Mouse (Mus musculus) urinary bladder, adult 2 months (tissue): ENCODE data around the gene Zkscan3. TPM values are rescaled to one million over a fixed set of nuclear protein-coding genes. Genes with fewer than 3 reads are reported as not detected.

Source experiments
- DNase-seq: peaks from one replicate; pipeline ENCODE4 v3.0.0; 2022; ENCODE audit warnings: low spot score
- polyA plus RNA-seq: library from polyadenylated mRNA; depleted of rRNA; stranded (reverse); fragments of >200 nt; gene quantifications from 2 replicates; pipeline ENCODE4 v1.2.3, GENCODE M21; 2012; rRNA removed

Gene Zkscan3
- polyA plus RNA-seq, result 56.6 and 76.3 TPM in 2 replicates

GRCm38 (mm10) chr13:21402287-21402846 is at the start of gene Zkscan3:
Zkscan3 (minus strand) TSS chr13:21402755.
- peak; percentile 75 for DNase-seq

DNA sequence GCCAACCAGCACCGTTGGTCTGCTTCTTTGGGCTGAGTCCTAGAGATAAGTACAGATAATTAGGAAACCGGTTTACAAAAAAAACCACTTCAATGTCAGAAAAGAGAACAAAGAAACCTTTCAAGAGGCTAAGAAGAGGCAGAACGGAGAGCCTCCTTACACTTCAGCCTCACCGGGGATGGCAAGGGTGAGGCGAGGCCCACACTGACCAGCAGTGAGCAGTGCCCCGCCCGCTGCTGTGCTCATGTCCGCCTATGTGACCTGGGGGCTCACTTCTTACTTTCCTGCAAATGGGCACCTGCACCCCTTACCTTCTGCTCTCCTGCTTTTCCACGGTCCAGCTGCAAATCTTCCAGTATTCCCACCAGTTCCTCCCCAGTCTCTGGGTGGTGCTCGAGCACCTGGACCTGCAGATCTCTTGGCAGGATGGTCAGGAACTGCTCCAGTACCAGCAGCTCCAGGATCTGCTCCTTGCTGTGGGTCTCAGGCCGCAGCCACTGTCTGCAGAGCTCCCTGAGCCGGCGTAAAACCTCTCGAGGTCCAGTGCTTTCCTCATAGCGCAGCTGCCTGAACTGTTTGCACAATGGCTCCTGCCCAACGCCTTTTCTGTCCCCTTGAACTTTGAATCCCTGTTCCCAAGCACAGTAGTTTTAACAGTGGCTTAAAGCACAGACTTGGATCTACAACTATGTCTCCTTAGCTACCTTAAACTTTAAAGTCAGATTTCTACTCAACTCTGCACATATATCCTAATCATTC is 45.5 kb upstream of the Zkscan3 start:
- no peak for DNase-seq

DNA sequence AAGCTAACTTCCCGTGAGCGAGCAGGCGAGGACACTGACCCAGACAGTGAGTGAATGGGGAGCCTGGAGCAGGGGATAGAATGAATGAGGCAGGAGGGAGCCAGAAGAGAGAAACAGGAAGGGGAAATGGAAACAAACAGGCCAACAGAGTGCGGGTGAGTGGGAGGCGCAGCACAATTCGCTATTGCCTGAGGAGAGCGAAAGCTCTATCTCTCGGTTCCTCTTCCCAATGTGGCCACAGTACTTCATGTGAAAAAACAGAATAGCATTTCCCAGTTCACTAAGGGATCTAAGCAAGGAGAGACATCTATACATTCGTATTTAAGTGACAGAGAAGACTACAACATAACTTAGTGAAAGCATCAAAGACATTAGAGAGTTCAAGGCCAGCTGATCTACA is 44.2 kb upstream of the Zkscan3 start:
- DNase-seq, result no peak

- no peak for DNase-seq
These were observed 38.6 kb upstream of the Zkscan3 start for GRCm38 (mm10) chr13:21441207-21441572.

DNA sequence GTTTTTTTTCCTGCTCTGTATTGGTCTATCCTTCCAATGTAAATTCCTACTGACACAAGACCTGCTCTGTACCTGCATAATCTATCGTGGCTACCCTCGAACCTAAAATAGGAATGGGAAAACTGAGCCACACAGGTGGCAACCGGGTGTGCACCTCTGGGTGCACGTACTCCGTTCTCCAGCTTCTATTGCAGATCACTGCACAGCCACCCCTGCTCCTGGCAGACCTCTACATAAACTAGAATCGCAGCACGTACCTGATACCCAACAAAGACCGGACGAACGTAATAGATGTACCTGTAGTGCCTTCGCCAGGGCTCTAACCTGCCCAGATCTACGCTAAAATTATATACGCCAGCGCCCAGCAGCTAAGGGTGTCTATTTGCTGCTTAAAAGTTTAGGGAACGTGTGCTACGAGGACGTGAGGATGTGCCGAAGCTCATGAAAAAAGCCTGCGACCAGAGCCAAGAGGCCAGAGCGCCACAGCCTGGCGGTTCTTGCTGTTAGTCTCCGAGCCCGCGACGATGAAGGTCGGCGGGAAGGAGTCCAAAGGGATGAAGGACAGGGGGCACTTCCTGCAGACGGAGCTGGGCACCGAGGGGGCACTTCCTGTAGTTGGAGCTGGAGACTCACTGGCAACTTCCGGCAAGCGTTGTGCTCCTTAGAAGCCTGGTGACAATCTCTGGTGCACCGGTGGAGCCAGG is 38.1 kb upstream of the Zkscan3 start, which contains the start of gene Pgbd1:
TSS of gene Pgbd1 (minus strand) at position 556 of the 704 bp plus-strand sequence.
- peak; percentile 38 for DNase-seq

GRCm38 (mm10) chr13:21435476-21435875 is 32.9 kb upstream of the Zkscan3 start:
- no peak for DNase-seq

DNA sequence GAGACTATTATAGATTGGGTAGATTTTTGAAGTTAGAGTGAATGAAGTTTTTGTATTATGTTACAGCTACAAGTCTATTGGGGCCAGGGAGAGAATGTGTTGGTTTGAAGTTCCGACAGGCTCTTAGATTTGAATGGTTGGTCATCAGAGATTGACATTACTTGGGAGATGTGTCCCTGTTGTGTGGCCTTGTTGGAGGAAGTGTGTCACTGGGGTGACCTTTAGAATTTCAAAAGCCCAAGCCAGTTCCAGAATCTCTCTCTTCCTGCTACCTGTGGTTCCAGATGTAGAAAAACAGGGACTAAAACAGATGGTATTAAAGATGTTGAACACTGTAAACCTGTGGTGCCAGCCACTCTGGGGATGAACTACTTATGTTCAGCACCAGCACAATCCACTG is 25.1 kb upstream of the Zkscan3 start:
- no peak for DNase-seq

DNA sequence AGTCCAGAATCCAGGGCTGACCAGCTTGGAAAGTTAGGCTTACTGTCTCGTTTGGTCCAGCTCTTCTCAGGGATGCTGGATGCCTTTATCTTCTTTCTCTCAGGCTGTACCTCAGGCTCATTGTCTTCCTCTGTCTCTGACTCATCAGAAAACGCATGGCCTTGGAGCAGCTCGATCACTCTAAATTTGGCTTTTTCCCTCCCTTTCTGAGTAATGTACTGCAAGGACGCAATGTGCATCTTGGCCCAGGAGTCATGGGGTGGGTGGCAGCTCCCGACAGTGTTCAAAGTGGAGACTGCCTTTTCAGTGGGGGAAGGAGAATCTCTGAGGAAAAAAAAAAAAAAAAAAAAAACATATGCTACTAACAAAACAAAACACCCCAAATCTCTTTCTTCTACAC is 20.7 kb upstream of the Zkscan3 start:
- no peak for DNase-seq

DNA sequence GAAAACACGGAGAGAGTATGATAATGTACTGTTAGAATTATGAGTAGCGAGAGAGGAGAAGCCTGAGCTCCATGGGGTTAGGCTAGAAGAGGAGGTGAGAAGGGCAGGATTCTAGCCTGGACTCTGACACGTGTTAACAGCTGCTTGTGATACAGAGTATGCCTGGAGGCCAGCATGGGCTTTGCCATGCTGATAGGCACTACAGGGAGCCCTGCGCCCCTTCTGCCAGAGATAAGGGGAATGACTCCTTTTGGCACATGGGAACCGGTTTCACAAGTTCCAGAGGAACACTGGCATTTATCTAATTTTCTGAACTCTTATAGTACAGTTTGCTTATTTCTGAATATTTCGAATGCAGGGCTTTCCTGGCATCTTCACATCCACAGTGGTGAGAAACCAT is 16.3 kb upstream of the Zkscan3 start:
- DNase-seq, result no peak

DNA sequence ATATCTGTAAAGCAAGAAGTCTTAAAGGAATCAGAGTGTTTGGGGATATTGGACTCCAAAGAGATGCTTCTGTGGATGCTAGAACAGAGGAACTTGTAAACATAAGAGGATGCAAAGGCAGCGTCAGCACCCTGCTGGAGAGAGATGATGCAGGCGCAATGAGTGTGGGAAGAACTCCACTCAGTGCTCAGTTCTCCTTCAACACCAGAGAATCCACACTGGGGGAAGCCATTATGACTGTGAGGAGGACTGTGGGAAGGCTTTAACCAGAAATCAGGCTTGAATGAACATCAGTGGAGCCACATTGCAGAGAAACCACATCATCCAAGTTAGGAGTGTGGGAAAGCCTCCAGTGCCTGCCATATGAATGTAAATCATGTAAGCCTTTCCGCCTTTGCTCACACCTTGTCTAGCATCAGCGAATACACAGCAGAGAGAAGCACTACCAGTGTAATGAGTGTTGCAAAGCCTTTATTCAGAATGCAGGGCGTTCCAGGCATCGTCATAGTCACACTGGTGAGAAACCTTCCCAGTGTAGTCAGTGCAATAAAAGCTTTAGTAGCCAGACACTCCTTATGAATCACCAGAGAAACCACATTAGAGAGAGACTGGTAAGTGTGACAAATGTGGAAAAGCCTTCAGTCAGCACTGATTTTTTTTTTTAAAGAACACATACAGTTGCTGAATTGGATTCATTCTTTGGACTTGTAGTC is 14.9 kb upstream of the Zkscan3 start:
- DNase-seq, result no peak

DNA sequence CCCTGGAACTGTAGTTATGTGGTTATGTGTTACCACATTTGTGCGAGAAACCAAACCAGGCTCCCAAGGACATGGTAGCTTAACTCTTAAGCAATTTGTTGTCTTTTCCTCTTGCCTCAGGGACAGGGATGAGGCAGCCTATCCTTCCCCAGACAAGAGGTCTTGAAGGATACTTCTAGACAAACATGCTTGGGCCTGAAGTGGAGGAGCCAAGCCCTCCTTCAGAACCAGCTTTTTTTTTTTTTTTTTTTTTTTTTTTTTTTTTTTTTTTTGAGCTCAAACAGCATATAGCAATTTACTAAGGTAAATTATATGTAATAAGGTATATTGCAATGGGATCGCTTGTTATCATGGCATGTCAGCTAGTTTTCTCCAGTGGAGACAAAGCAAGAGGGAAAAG is 13.2 kb upstream of the Zkscan3 start:
- no peak for DNase-seq

GRCm38 (mm10) chr13:21415266-21415665 is 12.7 kb upstream of the Zkscan3 start:
- no peak for DNase-seq

GRCm38 (mm10) chr13:21414231-21415212 is 12.0 kb upstream of the Zkscan3 start:
- DNase-seq, result no peak

- no peak for DNase-seq
These were observed 6.4 kb upstream of the Zkscan3 start for GRCm38 (mm10) chr13:21408805-21409459.

DNA sequence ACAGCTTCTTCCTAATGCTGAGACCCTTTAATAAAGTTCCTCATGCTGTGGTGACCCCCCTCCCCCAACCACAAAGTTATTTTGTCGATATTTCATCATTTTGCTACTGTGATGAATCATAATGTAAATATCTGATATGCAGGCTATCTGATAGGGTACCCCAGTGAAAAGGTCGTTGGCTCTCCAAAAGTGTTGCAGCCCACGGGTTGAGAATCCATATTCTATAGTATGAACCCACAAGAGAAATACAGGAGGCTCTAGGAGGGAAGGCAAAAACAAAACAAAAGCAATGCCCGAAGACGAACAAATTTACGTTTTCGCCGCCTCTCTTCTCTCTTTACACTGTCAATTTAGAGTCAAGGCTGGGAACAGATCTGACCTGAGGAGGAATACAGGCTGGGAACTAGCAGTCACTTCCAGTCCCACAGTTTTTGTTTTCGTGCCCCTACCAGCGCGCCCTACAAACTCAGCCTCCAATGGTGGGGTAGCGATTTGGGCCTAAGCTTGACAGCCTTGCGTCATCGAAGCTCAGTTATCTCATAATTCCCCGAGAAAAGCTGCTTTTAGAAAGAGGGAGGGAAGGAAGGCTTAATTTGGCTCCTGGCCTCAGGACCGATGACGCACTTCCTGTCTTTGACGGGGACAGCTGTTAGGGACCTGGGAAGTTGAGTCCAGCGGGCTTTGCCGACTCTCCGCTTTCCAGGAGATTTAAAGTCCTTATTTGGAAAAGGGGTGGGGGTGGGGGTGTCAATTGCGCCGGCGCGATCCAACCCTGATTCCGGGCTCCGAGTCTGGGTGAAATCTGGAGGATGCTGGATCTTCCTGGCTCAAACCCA is 5.6 kb upstream of the Zkscan3 start:
- peak; percentile 48 for DNase-seq

DNA sequence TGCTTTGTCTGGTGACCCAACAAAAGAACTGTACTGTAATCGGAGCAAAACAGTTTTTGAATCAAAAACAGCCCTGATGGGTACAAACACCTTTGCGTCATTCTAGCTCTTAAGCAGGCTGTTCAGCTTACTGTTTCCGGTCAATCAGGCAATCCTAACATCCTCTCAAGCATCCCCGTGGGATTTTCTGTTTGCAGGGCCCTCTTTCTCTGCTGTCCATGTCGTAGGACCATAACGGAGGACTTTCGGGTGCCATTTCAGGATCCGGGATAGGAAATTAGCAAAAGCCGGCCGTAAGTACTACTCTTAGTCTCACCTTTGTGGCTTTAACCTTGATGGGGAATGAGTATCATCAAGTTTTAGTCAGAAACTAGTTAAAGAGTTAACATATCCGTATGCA is 4.8 kb upstream of the Zkscan3 start:
- no peak for DNase-seq

DNA sequence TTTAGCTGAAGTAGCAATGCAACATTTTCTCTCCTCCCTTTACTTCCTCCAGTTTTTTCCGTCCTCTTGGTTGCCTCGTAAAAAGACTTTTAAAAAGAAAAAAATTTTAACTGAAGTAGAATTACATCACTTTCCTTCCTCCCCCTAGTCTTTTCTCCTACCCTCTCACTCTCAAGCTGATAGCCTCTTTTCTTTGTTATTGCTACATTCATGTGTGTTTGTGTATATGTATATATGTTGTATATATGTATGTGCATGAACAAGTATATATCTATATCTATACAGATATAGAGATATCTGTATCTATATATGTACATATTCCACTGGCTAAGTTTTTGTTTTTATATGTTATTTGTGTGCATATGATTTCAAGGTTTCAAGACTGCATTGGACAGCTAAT is 293 bp upstream of the Zkscan3 start:
- DNase-seq, result no peak

GRCm38 (mm10) chr13:21401636-21402286 is 794 bp downstream of the Zkscan3 start:
- DNase-seq, result no peak

- DNase-seq, result no peak
These were observed 1.4 kb downstream of the Zkscan3 start for GRCm38 (mm10) chr13:21401166-21401565.
